Mouse (Mus musculus): ENCODE results near the gene Kat6b.

Kat6b gene

DNA sequence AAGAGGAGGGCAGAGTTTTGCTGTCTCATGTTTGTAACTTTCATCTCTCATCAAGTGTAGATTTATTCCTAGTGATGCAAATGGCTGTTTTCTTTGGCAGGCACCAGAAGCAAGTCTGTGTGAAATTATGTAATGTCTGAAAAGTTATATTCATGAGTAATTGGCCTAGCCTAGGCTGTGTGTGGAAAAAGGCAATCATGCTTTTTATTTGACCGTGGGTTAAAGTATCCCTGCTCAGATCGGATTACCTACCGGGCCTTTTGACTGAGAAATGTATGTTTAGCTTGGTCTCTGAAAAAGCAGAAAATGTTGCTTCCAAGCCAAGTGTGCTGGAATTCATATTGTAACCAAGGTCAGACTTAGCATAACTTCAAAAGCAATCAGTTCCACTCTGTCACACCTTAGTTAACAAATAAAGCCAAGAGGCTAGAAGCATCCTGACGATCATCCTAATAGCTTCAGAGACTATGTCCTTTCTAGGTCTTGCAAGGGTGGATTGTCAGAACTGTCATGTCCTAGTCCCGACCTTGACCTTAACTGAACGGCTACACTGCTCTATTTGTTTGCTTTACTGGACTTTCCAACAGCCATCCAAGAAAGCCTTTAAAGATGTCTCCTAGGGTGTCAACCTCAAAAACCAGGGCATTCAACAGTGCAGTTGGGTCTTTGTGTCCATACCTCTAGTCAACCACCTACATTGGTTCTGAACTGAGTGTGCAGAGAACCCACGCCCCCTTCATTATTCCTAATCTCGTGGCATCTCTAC lies 111.9 kb downstream of the Kat6b start:
- DNase-seq (ENCODE audit: low spot score), result no peak

DNA sequence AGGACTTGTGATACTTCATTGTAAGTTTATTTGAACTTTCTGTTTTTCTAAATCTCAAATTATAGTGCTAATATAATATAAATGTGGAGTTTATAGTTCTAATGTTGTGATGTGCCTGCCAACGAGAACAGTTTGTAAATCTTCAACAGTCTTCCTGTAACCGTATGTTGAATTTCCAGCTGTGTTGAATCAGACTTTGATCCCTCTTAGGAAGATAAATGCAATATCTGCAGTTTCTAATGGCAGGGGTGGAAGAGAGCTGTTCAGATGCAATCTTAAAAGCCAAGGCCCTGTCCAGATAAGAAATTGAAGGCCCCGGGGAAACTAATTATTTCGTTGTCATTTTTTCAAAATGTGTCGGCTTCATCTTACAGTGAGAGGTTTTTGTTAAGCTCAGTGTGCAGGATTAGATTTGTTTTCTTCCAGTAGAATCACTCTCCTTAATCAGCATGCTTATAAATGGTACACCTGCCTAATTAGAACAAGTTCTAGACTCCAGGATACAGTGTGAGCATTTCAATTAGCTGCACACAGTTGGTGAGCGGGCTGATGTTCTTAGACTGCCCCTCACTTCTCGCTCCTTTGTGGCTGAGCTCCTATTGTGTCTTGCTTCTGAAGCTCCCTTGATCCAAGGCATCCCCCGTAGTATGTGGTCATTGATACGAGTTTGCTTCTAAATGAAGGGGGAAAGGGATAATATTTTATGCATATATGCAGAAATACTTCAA lies 118.4 kb downstream of the Kat6b start:
- no peak for DNase-seq (ENCODE audit: low spot score)

DNA sequence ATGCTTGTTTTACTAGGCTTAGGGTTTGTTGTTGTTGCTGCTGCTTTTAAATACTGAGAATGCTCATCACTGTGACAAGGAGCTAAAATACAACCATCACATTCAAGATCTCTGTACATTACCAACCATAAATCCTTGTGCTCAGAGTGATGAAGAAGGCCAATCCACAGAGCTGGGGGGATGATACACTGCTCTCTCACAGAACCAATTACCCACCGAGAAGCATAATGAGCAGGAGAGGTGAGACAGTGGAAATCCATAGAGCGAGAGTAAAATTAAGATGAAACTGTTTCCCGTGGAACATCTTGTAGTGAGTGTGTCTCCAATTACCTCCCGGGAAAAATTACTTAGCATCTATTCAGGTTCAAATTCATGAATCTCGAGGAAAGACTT lies 118.9 kb downstream of the Kat6b start:
- no peak for DNase-seq (ENCODE audit: low spot score)

DNA sequence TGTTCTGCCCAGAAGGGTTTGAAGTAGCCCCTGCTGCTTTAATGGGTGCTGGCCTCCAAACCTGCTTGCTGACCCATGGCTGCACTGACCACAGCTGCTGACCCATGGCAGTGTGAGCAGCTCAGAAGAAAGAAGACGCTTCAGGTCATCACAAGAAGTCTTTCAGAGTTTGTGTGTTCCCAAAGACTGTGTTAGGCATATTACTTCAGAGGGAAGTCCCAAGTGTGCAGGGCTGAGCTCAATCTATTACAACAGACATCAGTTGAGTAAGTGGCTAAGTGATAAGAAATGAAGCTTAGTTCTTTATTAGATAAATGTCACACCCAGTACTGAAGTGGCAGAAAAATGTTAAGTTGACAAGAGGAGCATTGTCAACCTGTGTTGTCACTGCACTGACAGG lies 119.4 kb downstream of the Kat6b start:
- no peak for DNase-seq (ENCODE audit: low spot score)

DNA sequence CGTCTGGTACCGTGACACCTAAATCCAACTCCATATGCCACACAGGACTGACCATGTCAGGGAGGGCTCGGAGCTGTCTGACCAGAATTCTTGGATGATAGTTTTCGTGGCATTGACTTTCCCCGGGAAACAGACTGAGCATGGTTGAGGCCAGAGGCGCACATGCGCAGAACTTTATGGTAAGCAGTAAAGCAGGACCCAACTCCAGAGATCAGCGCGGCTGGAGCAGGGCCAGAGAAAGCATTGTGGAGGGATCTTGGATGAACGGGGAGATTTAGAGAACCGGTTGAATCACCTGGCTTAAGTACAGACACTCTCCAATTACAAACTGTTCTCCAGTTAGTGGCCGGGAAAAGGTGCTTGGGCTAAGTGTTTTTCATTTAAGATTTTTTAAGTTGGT lies 120.9 kb downstream of the Kat6b start:
- no peak for DNase-seq (ENCODE audit: low spot score)

DNA sequence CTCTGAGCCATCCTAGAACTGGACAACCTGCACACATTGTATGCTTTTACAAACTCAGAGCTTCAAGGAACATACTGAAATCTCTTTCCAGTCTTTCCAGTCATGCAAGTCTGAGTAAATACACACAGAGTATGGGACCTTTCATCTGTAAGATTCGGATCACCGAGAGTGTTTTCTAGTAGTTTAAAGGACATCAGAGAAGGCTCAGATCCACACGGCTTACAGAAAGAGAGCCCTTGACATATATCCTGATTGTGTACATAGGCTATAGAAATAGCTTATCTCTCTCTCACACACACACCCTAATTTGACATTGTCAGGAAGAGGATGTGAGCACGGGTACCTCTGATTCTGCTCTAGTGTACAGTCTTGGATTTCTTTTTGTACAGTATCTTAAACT lies 121.7 kb downstream of the Kat6b start:
- DNase-seq (ENCODE audit: low spot score), result no peak

DNA sequence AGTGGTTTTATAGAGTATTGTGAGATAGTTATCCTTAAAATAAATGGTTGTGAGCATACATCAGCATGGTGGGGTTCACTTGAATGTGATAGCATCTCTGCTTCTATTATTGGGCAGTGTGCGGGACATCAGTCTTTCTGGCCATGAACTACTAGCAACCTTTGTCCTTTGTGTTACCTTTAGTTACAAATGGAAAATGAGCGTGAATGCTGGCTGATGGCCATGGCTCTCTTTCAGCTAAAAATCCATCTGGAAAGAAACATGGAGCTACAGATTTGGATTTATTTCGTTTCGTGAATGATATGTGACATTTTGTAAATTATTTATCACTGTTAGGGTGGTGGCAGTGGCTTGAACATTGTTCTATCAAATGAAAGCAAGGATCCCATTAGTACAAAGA lies 126.5 kb downstream of the Kat6b start:
- DNase-seq (ENCODE audit: low spot score), result no peak

DNA sequence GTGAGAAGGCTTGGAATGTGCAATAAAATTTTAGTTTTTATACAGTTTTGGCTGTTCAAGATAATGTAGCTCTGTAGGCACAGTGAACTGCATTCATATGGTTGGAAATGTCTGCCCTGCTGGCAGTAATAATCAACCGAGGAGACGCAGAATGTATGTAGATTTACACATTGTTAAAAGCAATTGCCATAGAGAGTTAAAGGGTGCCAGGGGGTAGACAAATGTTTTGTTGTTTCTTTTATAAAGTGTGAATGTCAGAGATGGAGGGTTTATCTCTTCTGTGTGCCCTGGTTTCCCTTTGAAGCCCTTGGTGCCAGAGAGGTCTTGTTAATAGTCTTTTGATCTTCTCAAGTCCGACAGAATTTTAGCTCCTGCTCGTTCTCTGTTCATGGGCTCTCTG lies 127.7 kb downstream of the Kat6b start:
- no peak for DNase-seq (ENCODE audit: low spot score)

DNA sequence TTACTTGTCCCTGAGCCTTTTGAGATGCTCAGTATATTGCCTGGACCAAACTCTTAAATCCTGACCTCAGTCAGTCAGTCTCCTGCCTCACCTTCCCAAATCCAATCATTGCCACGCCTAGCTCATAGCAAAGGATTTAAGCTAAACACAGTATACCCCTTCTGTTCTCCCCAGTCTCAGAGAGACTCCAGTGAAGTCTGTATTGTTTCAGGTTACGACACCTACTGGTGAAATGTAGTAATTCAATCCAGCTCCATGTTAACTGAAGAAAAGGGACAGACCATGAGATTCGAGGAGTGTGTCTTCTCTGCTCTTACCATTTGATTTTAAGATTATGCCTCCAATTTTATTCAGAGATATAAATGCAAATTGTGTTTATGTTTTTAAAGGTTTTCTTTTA lies 129.0 kb downstream of the Kat6b start:
- DNase-seq (ENCODE audit: low spot score), result no peak

DNA sequence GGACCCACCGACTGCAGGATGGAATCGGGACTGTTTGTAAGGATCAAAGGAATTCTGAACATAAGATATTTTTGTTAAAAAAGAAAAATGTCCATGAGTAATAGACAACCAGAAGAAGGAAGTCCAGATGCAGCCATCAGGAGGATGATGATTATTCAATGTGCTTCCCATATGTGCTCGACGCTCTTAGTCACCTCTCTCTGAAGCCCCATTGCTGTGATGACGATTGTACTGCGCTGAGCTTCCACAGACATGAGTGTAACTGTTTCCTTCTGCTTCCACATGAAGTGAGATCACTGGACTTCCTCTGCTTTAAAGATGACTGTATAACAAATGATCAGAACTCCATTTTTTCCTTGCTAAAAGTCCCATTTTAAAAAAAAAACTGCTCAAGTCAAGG lies 131.8 kb downstream of the Kat6b start:
- DNase-seq (ENCODE audit: low spot score), result no peak

DNA sequence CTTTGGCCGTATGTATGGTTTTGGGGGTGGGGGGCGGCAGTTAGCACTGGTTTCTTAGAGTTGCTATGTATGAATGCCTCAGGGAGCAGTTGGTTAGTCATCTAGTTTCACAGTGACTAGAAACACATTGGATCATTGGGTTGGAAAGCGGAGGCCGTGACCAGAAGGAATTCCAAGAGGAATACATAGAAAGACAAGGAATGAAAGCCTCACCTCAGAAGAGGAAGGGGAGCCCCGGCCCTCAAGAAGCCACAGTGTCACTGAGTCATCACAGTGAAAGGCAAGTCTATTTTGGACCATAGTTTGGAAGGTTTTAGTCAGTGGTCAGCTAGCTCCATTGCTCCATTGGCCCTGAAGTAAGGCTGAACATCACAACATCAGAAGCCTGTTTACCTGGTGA lies 132.9 kb downstream of the Kat6b start:
- DNase-seq (ENCODE audit: low spot score), result no peak

DNA sequence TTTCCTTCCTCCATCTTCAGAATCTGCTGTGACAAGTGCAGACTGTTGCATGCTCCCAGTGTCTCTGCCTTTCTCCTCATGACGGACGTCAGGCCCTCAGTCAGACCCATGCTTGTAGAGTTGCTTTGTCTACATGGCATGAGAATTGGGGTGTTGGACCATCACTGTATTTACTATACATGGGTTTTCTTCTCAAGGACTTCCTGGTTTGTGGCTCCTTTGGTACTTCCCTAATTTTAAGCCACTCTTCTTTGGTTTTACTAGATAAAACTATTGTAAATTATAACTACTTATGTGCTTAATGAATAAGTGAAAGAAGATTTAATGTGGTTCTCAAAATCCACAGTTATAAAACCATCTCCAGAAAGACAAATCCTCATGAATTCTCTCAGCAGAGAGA lies 134.6 kb downstream of the Kat6b start:
- no peak for DNase-seq (ENCODE audit: low spot score)

DNA sequence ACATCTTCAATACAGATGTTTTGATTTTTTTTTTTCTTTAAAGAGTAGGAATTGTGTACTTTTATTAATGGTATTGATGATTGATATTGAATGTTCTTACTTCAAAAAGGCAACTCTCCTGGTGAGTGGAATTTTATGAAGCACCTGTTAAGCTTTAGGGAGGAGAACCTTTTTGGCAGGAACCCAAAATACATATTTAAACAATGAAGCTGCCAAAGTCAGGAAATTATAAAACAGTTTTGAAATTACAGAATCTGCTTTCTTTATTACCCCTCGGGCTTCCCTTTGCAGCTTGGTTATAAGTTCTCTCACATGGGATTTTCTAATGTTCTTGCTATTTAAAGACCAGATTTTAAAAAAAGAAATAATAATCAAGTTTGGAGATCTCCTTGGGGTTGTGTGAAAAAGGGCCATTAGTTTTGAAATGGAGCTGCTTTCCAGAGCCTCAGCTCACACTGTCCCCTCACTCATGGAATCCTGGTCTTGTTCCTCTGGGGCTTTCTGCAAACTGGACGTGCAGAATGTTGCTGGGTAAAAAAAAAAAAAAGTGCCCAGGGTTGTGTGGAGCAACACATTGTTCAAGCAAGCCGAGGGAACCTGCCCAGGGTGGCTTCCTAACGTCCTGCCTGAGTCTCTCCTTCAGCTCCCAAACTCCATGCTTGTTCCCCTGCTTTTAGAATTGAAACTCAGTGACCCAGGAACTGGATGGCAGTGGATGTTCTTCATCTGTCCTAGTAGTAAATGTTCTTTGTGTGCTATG lies 136.2 kb downstream of the Kat6b start:
- no peak for DNase-seq (ENCODE audit: low spot score)

DNA sequence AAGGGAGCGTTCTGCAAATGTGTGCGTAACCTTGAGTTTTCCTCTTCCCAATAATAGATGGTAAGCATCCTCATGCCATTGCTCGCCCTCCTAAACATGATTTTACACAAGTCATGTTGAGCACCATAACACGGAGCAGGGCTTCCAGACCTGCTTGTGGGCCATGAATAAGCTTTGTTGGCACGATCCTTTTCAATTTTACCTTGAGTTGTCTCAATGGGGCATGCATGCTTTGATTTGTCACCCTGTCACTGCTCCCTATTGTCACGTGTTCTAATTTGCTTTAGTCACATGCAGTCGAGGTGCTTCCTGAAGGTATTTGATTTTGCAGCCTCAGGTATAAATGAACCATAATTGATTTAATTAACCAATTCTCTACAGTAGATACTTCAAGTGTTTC lies 138.7 kb downstream of the Kat6b start:
- DNase-seq (ENCODE audit: low spot score), result no peak

DNA sequence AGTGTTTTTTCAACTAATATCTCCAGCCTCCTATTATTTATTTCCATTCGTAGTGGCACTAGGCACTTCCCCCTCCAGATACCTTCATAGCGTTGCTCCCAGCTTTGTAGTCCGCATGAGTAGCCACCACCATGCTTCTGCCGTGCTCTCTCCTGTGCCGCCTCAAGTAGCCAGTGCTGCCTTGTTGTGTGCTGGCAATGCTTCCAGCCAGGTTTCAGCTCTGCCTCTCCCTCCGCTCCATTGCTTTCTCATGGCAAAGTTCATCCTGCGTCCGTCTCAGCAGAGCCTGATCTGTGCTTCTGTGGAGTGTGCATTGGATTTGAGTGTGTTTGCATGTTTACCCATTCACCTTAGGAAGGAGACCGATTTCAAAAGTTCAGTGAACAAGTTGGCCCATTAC lies 144.7 kb downstream of the Kat6b start:
- DNase-seq (ENCODE audit: low spot score), result no peak

DNA sequence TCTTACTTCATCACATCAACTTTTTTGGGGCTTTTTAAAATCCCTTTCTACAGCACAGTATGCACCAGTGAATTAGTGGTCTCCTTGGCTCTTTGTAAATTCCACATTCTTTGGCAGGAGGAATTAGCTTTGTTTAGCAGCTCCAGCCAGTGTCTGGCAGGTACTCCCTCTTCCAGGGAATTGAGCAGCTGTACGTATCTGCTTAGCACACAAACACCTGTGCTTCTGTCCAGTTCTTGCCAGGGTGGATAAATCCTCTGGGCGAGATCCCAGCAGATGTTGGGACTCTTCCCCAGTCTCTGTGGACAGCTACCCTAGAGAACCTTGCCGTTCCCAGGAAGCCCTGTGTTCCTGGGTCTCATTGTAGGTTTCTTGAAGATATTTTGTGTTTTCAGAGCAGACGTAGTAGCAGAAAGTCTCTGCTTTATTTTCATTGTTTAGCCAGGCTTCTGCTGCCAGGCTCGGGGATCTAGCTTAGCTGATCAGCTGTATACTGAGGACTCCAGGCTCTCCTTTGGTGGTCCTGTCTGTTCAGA lies 150.5 kb downstream of the Kat6b start:
- DNase-seq (ENCODE audit: low spot score), result no peak

DNA sequence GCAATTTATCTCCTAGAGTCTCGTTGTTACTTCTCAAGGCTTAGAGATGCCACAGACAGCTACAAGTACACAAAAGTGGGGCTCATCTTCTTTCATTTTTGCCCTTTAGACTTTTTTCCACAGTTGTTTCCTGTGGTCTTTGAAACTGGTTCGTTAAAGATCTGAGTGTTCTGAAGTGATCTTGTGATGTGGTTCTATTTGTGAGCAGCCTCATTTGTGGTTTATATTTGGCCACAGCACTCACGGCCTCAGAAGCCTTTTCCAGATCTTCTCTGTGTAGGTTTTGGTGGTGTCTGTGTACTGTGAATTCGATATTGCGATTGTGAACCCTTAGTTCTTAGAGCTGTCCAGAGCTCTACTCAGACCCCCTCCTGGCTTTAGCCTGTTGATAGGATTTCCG lies 155.3 kb downstream of the Kat6b start:
- DNase-seq (ENCODE audit: low spot score), result no peak

DNA sequence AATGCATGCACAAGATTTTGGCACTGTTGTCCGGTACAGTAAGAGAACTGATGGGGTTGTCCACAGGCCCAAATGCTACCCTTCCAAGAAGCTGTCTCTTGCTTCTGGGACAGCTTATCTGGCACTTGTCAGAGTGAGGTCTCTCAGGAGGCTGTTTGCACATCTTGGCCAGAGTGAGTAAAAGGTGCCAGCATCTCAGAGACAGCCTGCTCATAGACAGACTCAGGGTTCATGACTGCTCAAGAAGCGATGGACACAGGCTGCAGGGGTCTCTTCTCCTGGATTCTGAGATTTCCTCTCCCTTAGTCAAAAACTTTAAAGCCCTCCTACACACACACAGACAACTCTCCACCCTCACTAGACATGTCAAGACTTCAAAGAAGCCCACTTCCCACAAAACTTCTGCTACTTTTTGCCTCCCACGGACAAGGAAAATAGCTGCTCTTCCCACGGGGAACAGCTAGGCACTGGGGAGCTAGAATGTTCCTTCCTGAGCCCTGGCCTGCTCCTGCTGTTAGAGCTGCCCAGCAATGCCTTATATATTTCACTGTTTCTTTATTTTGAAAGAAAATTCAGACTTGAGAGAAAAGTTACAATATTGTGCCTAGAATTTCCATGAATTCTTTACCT lies 159.7 kb downstream of the Kat6b start:
- DNase-seq (ENCODE audit: low spot score), result no peak

DNA sequence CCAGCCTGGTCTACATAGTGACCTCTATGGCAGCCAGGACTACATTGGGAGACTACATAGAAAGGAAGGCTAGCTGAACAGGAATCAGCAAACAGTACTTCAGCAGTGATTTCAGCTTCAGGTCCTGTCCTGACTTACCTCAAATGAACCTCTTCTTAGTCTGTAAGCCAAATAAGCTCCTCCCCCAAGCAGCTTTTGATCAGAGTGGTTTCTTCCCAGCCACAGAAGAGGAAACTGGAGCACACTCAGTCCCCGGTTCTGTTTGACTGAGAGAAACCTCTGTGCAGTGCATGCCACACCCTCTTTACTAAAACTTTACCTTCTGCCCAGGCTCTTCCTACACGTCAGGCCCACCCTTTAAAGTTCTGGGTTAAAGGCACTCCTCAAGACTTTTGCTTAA lies 172.6 kb downstream of the Kat6b start:
- DNase-seq (ENCODE audit: low spot score), result no peak

DNA sequence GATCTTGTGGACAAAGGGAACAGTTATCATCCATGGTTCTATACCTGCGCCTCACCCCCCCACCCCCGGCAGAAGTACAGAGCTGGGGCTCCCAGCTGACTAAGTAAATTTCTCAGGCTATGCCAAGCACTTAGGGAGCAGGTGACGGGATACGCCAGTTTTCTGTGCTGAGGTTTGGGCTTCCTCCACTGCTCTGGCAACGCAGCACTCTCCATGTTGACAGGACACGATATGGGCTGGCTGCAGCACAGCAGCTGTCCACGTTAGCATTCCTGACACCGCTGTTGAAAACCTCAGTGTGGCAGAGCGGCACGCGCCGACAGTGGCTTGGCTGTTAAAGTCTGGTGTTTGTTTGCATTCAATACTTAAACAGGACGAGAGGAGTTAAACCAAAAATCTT lies 177.9 kb downstream of the Kat6b start:
- no peak for DNase-seq (ENCODE audit: low spot score)

DNA sequence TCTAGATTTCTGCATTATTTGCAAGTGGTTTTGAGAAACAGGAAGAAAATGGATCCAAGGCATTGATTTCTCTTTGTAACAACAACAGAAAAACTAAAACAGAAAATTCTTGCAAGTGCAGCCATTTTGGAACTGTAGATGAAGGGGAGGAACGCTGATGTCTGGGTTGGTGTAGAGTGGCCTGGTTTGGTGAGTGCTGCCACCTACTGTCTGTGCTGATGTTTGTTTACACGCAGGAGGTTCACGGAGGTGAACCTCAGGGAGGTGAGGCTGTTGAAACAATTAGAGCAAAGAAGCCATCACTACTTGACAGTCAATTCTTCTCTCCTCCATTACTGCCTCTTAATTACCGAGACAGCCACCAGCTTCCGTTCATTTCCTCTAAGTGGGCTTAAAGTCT lies 178.4 kb downstream of the Kat6b start:
- no peak for DNase-seq (ENCODE audit: low spot score)

DNA sequence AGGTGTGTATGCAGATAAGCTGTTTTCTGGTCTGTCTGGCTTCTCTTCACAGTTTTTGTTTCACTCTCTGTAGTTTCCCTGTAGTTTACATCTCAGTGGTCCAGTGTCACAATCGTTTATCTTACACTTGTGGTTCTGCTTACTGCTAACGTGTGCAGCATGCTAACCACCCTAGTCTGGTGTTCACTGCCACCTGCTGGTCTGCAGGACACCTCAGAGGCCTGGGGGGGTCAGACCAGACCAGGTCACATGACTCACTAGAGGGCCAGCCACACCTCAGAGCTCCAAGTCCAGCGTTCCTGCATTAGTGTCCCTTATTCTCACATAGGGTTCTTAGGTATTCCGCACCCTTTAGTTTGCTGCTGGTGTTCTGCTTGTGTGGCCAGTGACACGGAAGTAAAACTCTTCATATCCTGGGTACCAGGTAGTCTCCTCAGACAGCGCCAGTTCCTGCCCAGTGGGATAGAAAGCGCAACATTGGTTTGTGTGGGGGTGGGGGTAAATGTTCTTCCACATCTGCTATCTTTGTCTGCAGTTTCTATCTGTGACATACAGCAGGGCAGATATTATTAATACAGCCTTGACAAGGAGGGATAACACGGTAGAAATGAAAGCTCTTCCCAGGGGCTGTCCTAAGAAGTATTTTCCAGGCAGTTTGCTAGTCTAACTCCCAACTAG lies 181.4 kb downstream of the Kat6b start:
- DNase-seq (ENCODE audit: low spot score), result no peak
